Mouse (Mus musculus): ENCODE measurements around the gene Actr6. TPM values are rescaled to one million over a fixed set of nuclear protein-coding genes. Genes with fewer than 3 reads are reported as not detected.
"Not testable (repeated sequence)": the region's sequence is repeated elsewhere in the genome, so short reads cannot be mapped to it uniquely, and the experiment has no call there.

Actr6 gene
- polyA plus RNA-seq, 1 experiment from 2014 or later, result 45.1 TPM

DNA sequence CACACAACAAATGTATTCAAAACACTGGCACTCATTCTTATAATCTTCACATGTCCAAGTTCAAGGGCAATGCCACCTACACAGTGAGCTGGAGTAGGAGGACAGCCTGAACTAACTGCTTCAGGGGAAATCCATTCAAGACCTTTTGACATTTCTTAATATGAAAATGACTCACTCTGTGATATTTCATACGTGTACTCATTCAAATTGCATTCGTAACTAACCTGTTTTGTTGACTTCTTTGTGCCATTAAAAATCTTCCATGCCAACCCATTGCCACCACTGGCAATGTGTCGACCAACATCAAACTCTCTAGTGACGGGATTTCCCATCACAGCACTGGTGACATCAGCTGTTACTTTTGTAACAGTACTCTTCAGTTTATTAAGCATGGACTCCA lies 54.0 kb downstream of the Actr6 start:
- H3K4me1 ChIP-seq (replicated peaks; ENCODE audit: control insufficient read depth, insufficient read depth, low read length), result no peaks in the 10 kb centered on the region
- no peaks in the 10 kb centered on the region for H3K36me3 ChIP-seq (ENCODE audit: control insufficient read depth, insufficient read depth, low read length)
- WGBS, result 93% methylated on average over 4 of the region's 4 CpGs
- ATAC-seq (ENCODE audit: low FRiP score) (no peak), DNase-seq (ENCODE audit: low spot score) (no peak)
- H3K4me3 ChIP-seq (ENCODE audit: low read depth, low read length), result no peak overlapping the region
- H3K9me3 ChIP-seq (ENCODE audit: control insufficient read depth, low read length), result no peaks in the 10 kb centered on the region
- H3K9ac ChIP-seq (ENCODE audit: low read depth, low read length), result no peak overlapping the region
- H3K27ac ChIP-seq (ENCODE audit: low read depth, low read length), result no peak overlapping the region
- no peak overlapping the region for H3K4me2 ChIP-seq (replicated peaks; ENCODE audit: low read depth, low read length)
- no peaks in the 10 kb centered on the region for H3K27me3 ChIP-seq (ENCODE audit: control insufficient read depth, insufficient read depth, low read length)

- H3K9ac ChIP-seq (ENCODE audit: low read depth, low read length), result no peak overlapping the region
- no peaks in the 10 kb centered on the region for H3K36me3 ChIP-seq (ENCODE audit: control insufficient read depth, insufficient read depth, low read length)
- no peaks in the 10 kb centered on the region for H3K9me3 ChIP-seq (ENCODE audit: control insufficient read depth, low read length)
- H3K27ac ChIP-seq (ENCODE audit: low read depth, low read length), result no peak overlapping the region
- H3K4me1 ChIP-seq (replicated peaks; ENCODE audit: control insufficient read depth, insufficient read depth, low read length), result no peaks in the 10 kb centered on the region
- H3K4me3 ChIP-seq (ENCODE audit: low read depth, low read length), result no peak overlapping the region
- DNase-seq (ENCODE audit: low spot score), result no peak
- 69% methylated on average over 4 of the region's 4 CpGs for WGBS
- no peak for ATAC-seq (ENCODE audit: low FRiP score)
- H3K4me2 ChIP-seq (replicated peaks; ENCODE audit: low read depth, low read length), result no peak overlapping the region
- no peaks in the 10 kb centered on the region for H3K27me3 ChIP-seq (ENCODE audit: control insufficient read depth, insufficient read depth, low read length)
Observed at GRCm38 (mm10) chr10:89676609-89677008, 55.5 kb downstream of the Actr6 start.

DNA sequence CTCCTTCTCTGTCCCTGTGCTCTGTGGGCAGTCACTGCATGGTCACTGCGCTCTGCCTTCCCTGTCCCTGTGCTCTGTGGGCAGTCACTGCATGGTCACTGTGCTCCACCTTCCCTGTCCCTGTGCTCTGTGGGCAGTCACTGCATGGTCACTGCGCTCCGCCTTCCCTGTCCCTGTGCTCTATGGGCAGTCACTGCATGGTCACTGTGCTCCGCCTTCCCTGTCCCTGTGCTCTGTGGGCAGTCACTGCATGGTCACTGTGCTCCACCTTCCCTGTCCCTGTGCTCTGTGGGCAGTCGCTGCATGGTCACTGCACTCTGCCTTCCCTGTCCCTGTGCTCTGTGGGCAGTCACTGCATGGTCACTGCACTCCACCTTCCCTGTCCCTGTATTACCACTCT lies 61.7 kb downstream of the Actr6 start:
- not testable (repeated sequence) for H3K9me3 ChIP-seq (ENCODE audit: control insufficient read depth, low read length); H3K4me2 ChIP-seq (replicated peaks; ENCODE audit: low read depth, low read length); H3K27me3 ChIP-seq (ENCODE audit: control insufficient read depth, insufficient read depth, low read length); H3K9ac ChIP-seq (ENCODE audit: low read depth, low read length); H3K27ac ChIP-seq (ENCODE audit: low read depth, low read length); H3K4me3 ChIP-seq (ENCODE audit: low read depth, low read length); ATAC-seq (ENCODE audit: low FRiP score); H3K36me3 ChIP-seq (ENCODE audit: control insufficient read depth, insufficient read depth, low read length); H3K4me1 ChIP-seq (replicated peaks; ENCODE audit: control insufficient read depth, insufficient read depth, low read length); DNase-seq (ENCODE audit: low spot score)
- 94% methylated on average over 5 of the region's 5 CpGs for WGBS

DNA sequence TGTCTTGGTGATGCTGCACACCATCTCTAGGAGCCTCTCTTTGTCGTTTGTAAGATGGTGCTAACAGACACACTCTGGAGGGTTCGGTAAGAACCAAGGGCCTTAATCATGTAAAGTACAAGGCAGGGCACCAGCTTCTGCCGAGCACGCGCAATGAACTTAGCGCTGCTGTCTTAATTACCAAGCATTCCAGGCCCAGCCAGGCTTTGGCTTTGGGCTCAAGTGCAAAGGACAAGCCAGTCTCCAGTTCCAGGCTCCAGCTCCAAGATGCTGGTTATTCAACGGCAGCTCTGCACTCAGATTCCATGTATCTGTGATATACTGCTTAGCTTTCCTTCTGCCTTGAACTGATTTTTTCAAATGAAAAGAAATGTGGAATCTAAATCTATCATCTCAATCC lies 64.5 kb downstream of the Actr6 start:
- Histone ChIP-seq H3K4me3 (ENCODE audit: low read depth, low read length) (no peak overlapping the region), H3K9ac (ENCODE audit: low read depth, low read length) (no peak overlapping the region), H3K27ac (ENCODE audit: low read depth, low read length) (no peak overlapping the region), H3K4me2 (replicated peaks; ENCODE audit: low read depth, low read length) (no peak overlapping the region), H3K36me3 (ENCODE audit: control insufficient read depth, insufficient read depth, low read length) (no peaks in the 10 kb centered on the region), H3K9me3 (ENCODE audit: control insufficient read depth, low read length) (no peaks in the 10 kb centered on the region), H3K4me1 (replicated peaks; ENCODE audit: control insufficient read depth, insufficient read depth, low read length) (no peaks in the 10 kb centered on the region), H3K27me3 (ENCODE audit: control insufficient read depth, insufficient read depth, low read length) (no peaks in the 10 kb centered on the region)
- no peak for DNase-seq (ENCODE audit: low spot score)
- 94% methylated on average over 7 of the region's 7 CpGs for WGBS
- ATAC-seq (ENCODE audit: low FRiP score), result no peak

- no peaks in the 10 kb centered on the region for H3K4me1 ChIP-seq (replicated peaks; ENCODE audit: control insufficient read depth, insufficient read depth, low read length)
- ATAC-seq (ENCODE audit: low FRiP score), result no peak
- H3K27me3 ChIP-seq (ENCODE audit: control insufficient read depth, insufficient read depth, low read length), result no peaks in the 10 kb centered on the region
- H3K4me3 ChIP-seq (ENCODE audit: low read depth, low read length), result no peak overlapping the region
- no peaks in the 10 kb centered on the region for H3K9me3 ChIP-seq (ENCODE audit: control insufficient read depth, low read length)
- H3K36me3 ChIP-seq (ENCODE audit: control insufficient read depth, insufficient read depth, low read length), result no peaks in the 10 kb centered on the region
- no peak overlapping the region for H3K9ac ChIP-seq (ENCODE audit: low read depth, low read length)
- DNase-seq (ENCODE audit: low spot score), result no peak
- no peak overlapping the region for H3K4me2 ChIP-seq (replicated peaks; ENCODE audit: low read depth, low read length)
- no peak overlapping the region for H3K27ac ChIP-seq (ENCODE audit: low read depth, low read length)
- 93% methylated on average over 9 of the region's 9 CpGs for WGBS
Observed at GRCm38 (mm10) chr10:89665679-89666078, 66.4 kb downstream of the Actr6 start.

DNA sequence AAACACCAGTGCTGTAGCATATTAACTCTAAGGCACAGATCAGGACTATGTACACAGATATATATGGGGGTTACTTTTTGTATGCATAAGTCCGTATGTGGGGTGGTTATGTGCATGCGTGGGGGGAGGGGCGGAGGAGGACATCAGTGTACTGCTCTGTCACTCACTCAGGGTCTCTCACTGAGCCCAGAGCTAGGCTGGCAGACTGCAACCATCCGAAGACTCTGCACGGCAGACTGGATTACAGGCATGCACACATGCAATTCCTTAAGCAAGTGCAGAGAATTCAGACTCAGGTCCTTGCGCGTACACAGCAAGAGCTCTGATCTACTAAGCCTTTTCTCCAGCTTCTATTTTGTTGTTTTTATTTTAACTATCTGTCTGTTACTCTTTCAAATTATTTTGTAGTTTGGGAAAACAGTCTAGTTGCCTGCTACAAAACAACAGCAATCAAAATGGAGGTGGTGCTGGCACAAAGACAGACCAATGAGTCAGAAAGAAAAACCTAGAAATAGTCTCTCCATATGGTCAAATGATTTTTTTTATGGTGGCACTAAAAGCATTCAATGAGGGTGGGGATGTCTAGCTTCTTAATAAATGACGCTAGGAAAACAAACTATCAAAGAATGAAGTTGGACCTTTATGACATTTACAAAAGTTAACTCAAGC lies 67.0 kb downstream of the Actr6 start:
- Histone ChIP-seq H3K4me3 (ENCODE audit: low read depth, low read length) (no peak overlapping the region), H3K9me3 (ENCODE audit: control insufficient read depth, low read length) (no peaks in the 10 kb centered on the region), H3K9ac (ENCODE audit: low read depth, low read length) (no peak overlapping the region), H3K27me3 (ENCODE audit: control insufficient read depth, insufficient read depth, low read length) (no peaks in the 10 kb centered on the region), H3K36me3 (ENCODE audit: control insufficient read depth, insufficient read depth, low read length) (no peaks in the 10 kb centered on the region), H3K4me1 (replicated peaks; ENCODE audit: control insufficient read depth, insufficient read depth, low read length) (no peaks in the 10 kb centered on the region), H3K27ac (ENCODE audit: low read depth, low read length) (no peak overlapping the region), H3K4me2 (replicated peaks; ENCODE audit: low read depth, low read length) (no peak overlapping the region)
- 94% methylated on average over 8 of the region's 8 CpGs for WGBS
- no peak for ATAC-seq (ENCODE audit: low FRiP score)
- no peak for DNase-seq (ENCODE audit: low spot score)

Other genes starting within 250 kb of the Actr6 start
- gene Nr1h4, start 198.7 kb downstream of the Actr6 start, polyA plus RNA-seq (2014; fragmentation: Nextera tagmentation; extraction: Ambion mirVana), result not detected in 2 replicates
- 0.70 and 2.0 TPM in 2 replicates for gene Slc17a8, start 111.0 kb downstream of the Actr6 start, polyA plus RNA-seq (2014; fragmentation: Nextera tagmentation; extraction: Ambion mirVana)
- gene Scyl2, start 46.0 kb downstream of the Actr6 start, polyA plus RNA-seq (2014; fragmentation: Nextera tagmentation; extraction: Ambion mirVana), result 23.5 and 27.7 TPM in 2 replicates
- gene Uhrf1bp1l, start 12.7 kb upstream of the Actr6 start, polyA plus RNA-seq (2014; fragmentation: Nextera tagmentation; extraction: Ambion mirVana), result 33.2 and 33.4 TPM in 2 replicates
- gene Anks1b, start 141.2 kb upstream of the Actr6 start, polyA plus RNA-seq (2014; fragmentation: Nextera tagmentation; extraction: Ambion mirVana), result 10.6 and 13.0 TPM in 2 replicates